Mouse (Mus musculus) thymus, adult 18-20 months (tissue): ENCODE data around the gene Cd81.

ENCODE experiments used
- DNase-seq, 2 experiments: peaks; one replicate each; pipeline ENCODE4 v3.0.0; 2022; ENCODE audit warnings: mixed read lengths in 2 of 2

The Cd81 gene

GRCm38 (mm10) chr7:143052626-143053007 is at the start of gene Cd81:
Cd81 (plus strand) TSS chr7:143052739.
- peak; percentile 83 to 86 for DNase-seq

GRCm38 (mm10) chr7:143004727-143005343 is 47.7 kb upstream of the Cd81 start, which contains the start of gene Tspan32:
Tspan32 (plus strand) TSS chr7:143005046.
- DNase-seq: peak; percentile 51 to 77

- peak in 1 of 2 experiments; percentile 57 for DNase-seq
Observed at GRCm38 (mm10) chr7:143005344-143006096, 47.0 kb upstream of the Cd81 start.

- peak in 1 of 2 experiments; percentile 31 for DNase-seq
Observed at GRCm38 (mm10) chr7:143006097-143006755, 46.3 kb upstream of the Cd81 start.

- no peak for DNase-seq
Observed at GRCm38 (mm10) chr7:143006756-143007598, 45.6 kb upstream of the Cd81 start.

GRCm38 (mm10) chr7:143007599-143008369 is 44.8 kb upstream of the Cd81 start:
- peak; percentile 81 to 87 for DNase-seq

- peak; percentile 68 to 81 for DNase-seq
Observed at GRCm38 (mm10) chr7:143008370-143008926, 44.1 kb upstream of the Cd81 start.

- peak in 1 of 2 experiments; percentile 20 for DNase-seq
Observed at GRCm38 (mm10) chr7:143008996-143009665, 43.4 kb upstream of the Cd81 start.

GRCm38 (mm10) chr7:143009996-143010395 is 42.5 kb upstream of the Cd81 start:
- DNase-seq: no peak

- DNase-seq: no peak
Observed at GRCm38 (mm10) chr7:143011226-143011625, 41.3 kb upstream of the Cd81 start.

- no peak for DNase-seq
Observed at GRCm38 (mm10) chr7:143012230-143012875, 40.2 kb upstream of the Cd81 start.

GRCm38 (mm10) chr7:143013420-143014178 is 38.9 kb upstream of the Cd81 start:
- no peak for DNase-seq

GRCm38 (mm10) chr7:143014862-143015659 is 37.5 kb upstream of the Cd81 start:
- DNase-seq: no peak

- DNase-seq: no peak
Observed at GRCm38 (mm10) chr7:143015755-143016423, 36.6 kb upstream of the Cd81 start.

- DNase-seq: no peak
Observed at GRCm38 (mm10) chr7:143016424-143017142, 36.0 kb upstream of the Cd81 start.

GRCm38 (mm10) chr7:143017181-143017580 is 35.4 kb upstream of the Cd81 start:
- DNase-seq: no peak

- DNase-seq: no peak
Observed at GRCm38 (mm10) chr7:143020040-143020439, 32.5 kb upstream of the Cd81 start.
